8 mouse cellular contexts compared by ENCODE assay signal in genomic region chr17:35165451-35166155, GRCm38 (mm10). TPM values are rescaled to one million over a fixed set of nuclear protein-coding genes. Genes with fewer than 3 reads are reported as not detected.
DNase-seq lines count a peak whose midpoint lies in the region; ATAC-seq and TF ChIP-seq lines count a peak whose summit lies in the region.

No protein-coding gene starts in this region.

- DNase-seq in heart, adult 11 months, result no peak
- DNase-seq in ES-E14 (ENCODE audit: low read depth, low spot score), result no peak
- DNase-seq in midbrain, embryonic 11.5 days (ENCODE audit: low spot score, missing footprints), result no peak
- no peak for DNase-seq in adrenal gland, adult 8-10 months
- no peak for DNase-seq in right cerebral cortex, postnatal 36 days (ENCODE audit: low spot score in 2 of 2)
- no peak for DNase-seq in right cerebral cortex, adult 2 months (ENCODE audit: low spot score in 2 of 2)

- peak overlapping the region; percentile 67 for H3K4me2 ChIP-seq in heart, embryonic 16.5 days (ENCODE audit: low read depth, low read length)
- H3K4me2 ChIP-seq in forebrain, embryonic 15.5 days (replicated peaks), result peak overlapping the region; percentile 95
- H3K4me2 ChIP-seq in midbrain, embryonic 11.5 days, result peak overlapping the region; percentile 97

- peak overlapping the region; percentile 93 for H3K27ac ChIP-seq in heart, embryonic 16.5 days (ENCODE audit: low read length)
- H3K27ac ChIP-seq in ES-E14 (ENCODE audit: insufficient read depth, low read depth, low read length, poor library complexity, severe bottlenecking), result peak overlapping the region; percentile 99; the same call in 1 of the 2 replicates
- H3K27ac ChIP-seq in forebrain, embryonic 15.5 days (replicated peaks), result peak overlapping the region; percentile 99
- H3K27ac ChIP-seq in midbrain, embryonic 11.5 days (ENCODE audit: low read depth, low read length), result peak overlapping the region; percentile 97

- H3K9me3 ChIP-seq in heart, embryonic 16.5 days (replicated peaks; ENCODE audit: control insufficient read depth, low read length), result no peaks in the 10 kb centered on the region
- no peaks in the 10 kb centered on the region for H3K9me3 ChIP-seq in ES-E14 (ENCODE audit: control insufficient read depth, insufficient read depth, low read depth, low read length)
- H3K9me3 ChIP-seq in forebrain, embryonic 15.5 days, result no peaks in the 10 kb centered on the region
- no peaks in the 10 kb centered on the region for H3K9me3 ChIP-seq in midbrain, embryonic 11.5 days (ENCODE audit: control insufficient read depth, low read length)

- no peaks in the 10 kb centered on the region for H3K27me3 ChIP-seq in heart, embryonic 16.5 days (ENCODE audit: control insufficient read depth, insufficient read depth, low read length)
- no peaks in the 10 kb centered on the region for H3K27me3 ChIP-seq in forebrain, embryonic 15.5 days
- no peaks in the 10 kb centered on the region for H3K27me3 ChIP-seq in midbrain, embryonic 11.5 days (ENCODE audit: control insufficient read depth, insufficient read depth, low read length)

- H3K4me1 ChIP-seq in heart, embryonic 16.5 days (ENCODE audit: control insufficient read depth, insufficient read depth, low read length), result peaks cover 23% of the 10 kb centered on the region
- peaks cover 0 to 10% of the 10 kb centered on the region in 2 experiments; a peak in 1 of 4 replicates for H3K4me1 ChIP-seq in ES-E14 (ENCODE audit: control insufficient read depth in 2 of 2, insufficient read depth in 2 of 2, low read length in 2 of 2, poor library complexity in 1 of 2)
- H3K4me1 ChIP-seq in forebrain, embryonic 15.5 days, result peaks cover 37% of the 10 kb centered on the region
- peaks cover 19% of the 10 kb centered on the region for H3K4me1 ChIP-seq in midbrain, embryonic 11.5 days (ENCODE audit: control insufficient read depth, insufficient read depth, low read length)

- in situ Hi-C loops in ES-E14 (cut with MboI; ENCODE audit: low sequenced_read_pairs in 2 of 2, unreplicated experiment in 2 of 2), result loop anchor here (5.0 kb wide), 1 partner anchor 67 kb away; the partner anchor contains the start of gene Atp6v1g2 (in 2 of the 2)

- peak overlapping the region; percentile 51 for H3K9ac ChIP-seq in heart, embryonic 16.5 days (ENCODE audit: low read length)
- H3K9ac ChIP-seq in ES-E14 (ENCODE audit: insufficient read depth, low read depth, low read length, poor library complexity, severe bottlenecking), result no peak overlapping the region
- H3K9ac ChIP-seq in forebrain, embryonic 15.5 days (replicated peaks), result peak overlapping the region; percentile 57
- H3K9ac ChIP-seq in midbrain, embryonic 11.5 days (ENCODE audit: low read length), result peak overlapping the region; percentile 77

- peaks cover 16% of the 10 kb centered on the region for H3K36me3 ChIP-seq in heart, embryonic 16.5 days (ENCODE audit: control insufficient read depth, insufficient read depth)
- peaks cover 23% of the 10 kb centered on the region for H3K36me3 ChIP-seq in ES-E14 (ENCODE audit: control insufficient read depth, insufficient read depth, low read length, poor library complexity, severe bottlenecking)
- H3K36me3 ChIP-seq in forebrain, embryonic 15.5 days, result peaks cover 14% of the 10 kb centered on the region
- H3K36me3 ChIP-seq in midbrain, embryonic 11.5 days (ENCODE audit: control insufficient read depth, insufficient read depth, low read length), result peaks cover 16% of the 10 kb centered on the region

- WGBS in heart, embryonic 16.5 days, result 23% methylated on average over 12 of the region's 12 CpGs
- WGBS in forebrain, embryonic 15.5 days, result 20% methylated on average over 12 of the region's 12 CpGs
- WGBS in midbrain, embryonic 11.5 days, result 24% methylated on average over 12 of the region's 12 CpGs

- H3K4me3 ChIP-seq in heart, embryonic 16.5 days (ENCODE audit: low read length), result peak overlapping the region; percentile 49
- H3K4me3 ChIP-seq in ES-E14 (ENCODE audit: insufficient read depth in 1 of 2, low read depth in 1 of 2, low read length in 2 of 2, poor library complexity in 1 of 2, severe bottlenecking in 1 of 2), result peak overlapping the region; percentile 78 to 92
- H3K4me3 ChIP-seq in forebrain, embryonic 15.5 days, result peak overlapping the region; percentile 96
- H3K4me3 ChIP-seq in midbrain, embryonic 11.5 days (ENCODE audit: low read depth, low read length), result peak overlapping the region; percentile 100

- peak; percentile 76 for ATAC-seq in heart, embryonic 16.5 days (replicated peaks; ENCODE audit: extremely low read depth, insufficient read depth, low FRiP score)
- ATAC-seq in forebrain, embryonic 15.5 days (replicated peaks), result peak; percentile 88
- ATAC-seq in midbrain, embryonic 11.5 days (ENCODE audit: low FRiP score), result no peak; the same call in 1 of the 2 replicates

TF ChIP-seq in ES-E14, 5 proteins besides CTCF, POLR2A, EP300 and RAD21:
- TF ChIP-seq MAFK (IDR thresholded peaks at IDR 0.05; ENCODE audit: insufficient read depth, low read depth, low read length) (no peak), ZNF384 (IDR thresholded peaks at IDR 0.05; ENCODE audit: low read depth, low read length) (no peak), CHD2 (IDR thresholded peaks at IDR 0.05; ENCODE audit: low read depth, low read length) (no peak), ZC3H11A (IDR thresholded peaks at IDR 0.05; ENCODE audit: borderline replicate concordance, low read depth, low read length) (no peak), HCFC1 (IDR thresholded peaks at IDR 0.05; ENCODE audit: borderline replicate concordance, insufficient read depth, low read length) (no peak)

RNA-seq across cellular contexts. Expression of gene Prrc2a, which starts 0.9 kb away (rescaled TPM):
- polyA plus RNA-seq in heart, embryonic 16.5 days (2015; fragmentation: Nextera tagmentation; extraction: Ambion mirVana), result 103 and 113 TPM in 2 replicates
- 147 and 161 TPM in 2 replicates for total RNA-seq in ES-E14 (2012; rRNA removed)
- polyA plus RNA-seq in forebrain, embryonic 15.5 days (2015; fragmentation: Nextera tagmentation; extraction: Ambion mirVana), result 185 and 208 TPM in 2 replicates
- 138 and 153 TPM in 2 replicates for polyA plus RNA-seq in midbrain, embryonic 11.5 days (2014; fragmentation: Nextera tagmentation; extraction: Ambion mirVana)
- 100 to 1,000 TPM; 241 to 340 (median 274) TPM for total RNA-seq in adrenal gland, adult 8-10 months (2022)

RNA-seq across cellular contexts. Expression of gene Aif1, which starts 10.3 kb away (rescaled TPM):
- polyA plus RNA-seq in heart, embryonic 16.5 days (2015; fragmentation: Nextera tagmentation; extraction: Ambion mirVana), result 6.0 and 10.9 TPM in 2 replicates
- not detected in 2 replicates for total RNA-seq in ES-E14 (2012; rRNA removed)
- 5.7 and 7.8 TPM in 2 replicates for polyA plus RNA-seq in forebrain, embryonic 15.5 days (2015; fragmentation: Nextera tagmentation; extraction: Ambion mirVana)
- 7.8 and 8.4 TPM in 2 replicates for polyA plus RNA-seq in midbrain, embryonic 11.5 days (2014; fragmentation: Nextera tagmentation; extraction: Ambion mirVana)
- 10 to 100 TPM in 2 of 4 experiments, 1 to 10 TPM in 2; 5.5 to 14.5 (median 10.5) TPM for total RNA-seq in adrenal gland, adult 8-10 months (2022)

RNA-seq across cellular contexts. Expression of gene Lst1, which starts 22.6 kb away (rescaled TPM):
- polyA plus RNA-seq in heart, embryonic 16.5 days (2015; fragmentation: Nextera tagmentation; extraction: Ambion mirVana), result 7.9 and 8.2 TPM in 2 replicates
- 2.6 and 2.7 TPM in 2 replicates for total RNA-seq in ES-E14 (2012; rRNA removed)
- polyA plus RNA-seq in forebrain, embryonic 15.5 days (2015; fragmentation: Nextera tagmentation; extraction: Ambion mirVana), result 6.2 and 6.8 TPM in 2 replicates
- polyA plus RNA-seq in midbrain, embryonic 11.5 days (2014; fragmentation: Nextera tagmentation; extraction: Ambion mirVana), result 7.8 and 10.2 TPM in 2 replicates
- total RNA-seq in adrenal gland, adult 8-10 months (2022), result 10 to 100 TPM in 1 of 4 experiments, 1 to 10 TPM in 3; 4.7 to 11.3 (median 8.2) TPM

RNA-seq across cellular contexts. Expression of gene Ltb, which starts 28.6 kb away (rescaled TPM):
- 3.5 and 6.4 TPM in 2 replicates for polyA plus RNA-seq in heart, embryonic 16.5 days (2015; fragmentation: Nextera tagmentation; extraction: Ambion mirVana)
- 10.1 and 19.6 TPM in 2 replicates for total RNA-seq in ES-E14 (2012; rRNA removed)
- 0.25 and 0.70 TPM in 2 replicates for polyA plus RNA-seq in forebrain, embryonic 15.5 days (2015; fragmentation: Nextera tagmentation; extraction: Ambion mirVana)
- polyA plus RNA-seq in midbrain, embryonic 11.5 days (2014; fragmentation: Nextera tagmentation; extraction: Ambion mirVana), result 0.41 TPM in 1 of 2 replicates, not detected in the other
- 10 to 100 TPM in 1 of 4 experiments, 1 to 10 TPM in 3; 1.3 to 10.3 (median 4.5) TPM for total RNA-seq in adrenal gland, adult 8-10 months (2022)

RNA-seq across cellular contexts. Expression of gene Bag6, which starts 30.6 kb away (rescaled TPM):
- polyA plus RNA-seq in heart, embryonic 16.5 days (2015; fragmentation: Nextera tagmentation; extraction: Ambion mirVana), result 37.5 and 40.5 TPM in 2 replicates
- 208 and 245 TPM in 2 replicates for total RNA-seq in ES-E14 (2012; rRNA removed)
- polyA plus RNA-seq in forebrain, embryonic 15.5 days (2015; fragmentation: Nextera tagmentation; extraction: Ambion mirVana), result 92.3 and 93.8 TPM in 2 replicates
- polyA plus RNA-seq in midbrain, embryonic 11.5 days (2014; fragmentation: Nextera tagmentation; extraction: Ambion mirVana), result 96.0 and 104 TPM in 2 replicates
- 100 to 1,000 TPM; 354 to 477 (median 417) TPM for total RNA-seq in adrenal gland, adult 8-10 months (2022)

Comparison
In these comparisons a context has a peak if more than half of its experiments do, and no peak if none do; other contexts are left out.
1. H3K4me3 ChIP-seq: peak in every context shown above with its lines; median percentile 100 in midbrain, embryonic 11.5 days; 96 in forebrain, embryonic 15.5 days; 85 in ES-E14; 49 in heart, embryonic 16.5 days.